ENCODE assay signal across 8 mouse cellular contexts in genomic region chr7:4150811-4151221, GRCm38 (mm10). TPM values are rescaled to one million over a fixed set of nuclear protein-coding genes. Genes with fewer than 3 reads are reported as not detected.
DNase-seq lines count a peak whose midpoint lies in the region; ATAC-seq lines count a peak whose summit lies in the region.

No protein-coding gene starts in this region.

- WGBS in liver, embryonic 15.5 days (ENCODE audit: insufficient replicate concordance): 5% methylated on average over 14 of the region's 14 CpGs
- 3% methylated on average over 14 of the region's 14 CpGs for WGBS in neural tube, embryonic 13.5 days

- H3K36me3 ChIP-seq in liver, embryonic 15.5 days (replicated peaks): peaks cover 22% of the 10 kb centered on the region
- peaks cover 26% of the 10 kb centered on the region for H3K36me3 ChIP-seq in neural tube, embryonic 13.5 days

- H3K27ac ChIP-seq in liver, embryonic 15.5 days (replicated peaks): peak overlapping the region; percentile 94; the same call in 1 of the 2 replicates
- no peak overlapping the region for H3K27ac ChIP-seq in neural tube, embryonic 13.5 days (replicated peaks)

- no peaks in the 10 kb centered on the region for H3K9me3 ChIP-seq in liver, embryonic 15.5 days (replicated peaks)
- no peaks in the 10 kb centered on the region for H3K9me3 ChIP-seq in neural tube, embryonic 13.5 days

- H3K4me3 ChIP-seq in liver, embryonic 15.5 days (replicated peaks): peak overlapping the region; percentile 88
- H3K4me3 ChIP-seq in neural tube, embryonic 13.5 days: peak overlapping the region; percentile 55

- H3K4me1 ChIP-seq in liver, embryonic 15.5 days (replicated peaks): peaks cover 56% of the 10 kb centered on the region
- peaks cover 35% of the 10 kb centered on the region for H3K4me1 ChIP-seq in neural tube, embryonic 13.5 days (replicated peaks)

- H3K4me2 ChIP-seq in liver, embryonic 15.5 days: peak overlapping the region; percentile 97
- H3K4me2 ChIP-seq in neural tube, embryonic 13.5 days: peak overlapping the region; percentile 73

- peaks cover 11% of the 10 kb centered on the region for H3K27me3 ChIP-seq in liver, embryonic 15.5 days
- peaks cover 42% of the 10 kb centered on the region for H3K27me3 ChIP-seq in neural tube, embryonic 13.5 days

- peak overlapping the region; percentile 76; the same call in 1 of the 2 replicates for H3K9ac ChIP-seq in liver, embryonic 15.5 days
- H3K9ac ChIP-seq in neural tube, embryonic 13.5 days: peak overlapping the region; percentile 76; the same call in 1 of the 2 replicates

- DNase-seq in right cerebral cortex, postnatal 10 days (ENCODE audit: low spot score in 2 of 2): peak; percentile 55 to 75
- DNase-seq in right cerebral cortex, postnatal 14 days: no peak
- peak; percentile 46 for DNase-seq in c-Kit-positive CD71-positive TER-119-negative erythroid progenitor cells, embryonic 14.5 days (ENCODE audit: low read depth)
- peak; percentile 91 for DNase-seq in kidney, adult 11 months
- no peak for DNase-seq in embryo, embryonic 10 days (ENCODE audit: low spot score)

- ATAC-seq in granulocyte monocyte progenitor cell, adult 5-6 weeks (replicated peaks; ENCODE audit: poor library complexity, severe bottlenecking): peak; percentile 45
- ATAC-seq in liver, embryonic 15.5 days (ENCODE audit: insufficient read depth): peak; percentile 56
- no peak for ATAC-seq in neural tube, embryonic 13.5 days (ENCODE audit: low read depth)

RNA-seq across cellular contexts. Expression of gene Leng9, which starts 0.6 kb away (rescaled TPM):
- total RNA-seq in granulocyte monocyte progenitor cell, adult 5-6 weeks (2014; fragmentation: Nextera tagmentation): 0.32 TPM in 1 of 2 replicates, not detected in the other
- 1.4 and 2.0 TPM in 2 replicates for total RNA-seq in granulocyte monocyte progenitor cell, adult 5-6 weeks (2017)
- 0.98 TPM in 2 replicates for polyA plus RNA-seq in liver, embryonic 15.5 days (2015; fragmentation: Nextera tagmentation; extraction: Ambion mirVana)
- polyA plus RNA-seq in neural tube, embryonic 13.5 days (2015; fragmentation: Nextera tagmentation; extraction: Ambion mirVana): 4.6 TPM in 2 replicates

RNA-seq across cellular contexts. Expression of gene Cdc42ep5, which starts 13.8 kb away (rescaled TPM):
- total RNA-seq in granulocyte monocyte progenitor cell, adult 5-6 weeks (2014; fragmentation: Nextera tagmentation): not detected in 2 replicates
- total RNA-seq in granulocyte monocyte progenitor cell, adult 5-6 weeks (2017): 0.21 TPM in 1 of 2 replicates, not detected in the other
- 6.1 and 6.3 TPM in 2 replicates for polyA plus RNA-seq in liver, embryonic 15.5 days (2015; fragmentation: Nextera tagmentation; extraction: Ambion mirVana)
- polyA plus RNA-seq in neural tube, embryonic 13.5 days (2015; fragmentation: Nextera tagmentation; extraction: Ambion mirVana): 8.6 and 8.9 TPM in 2 replicates

RNA-seq across cellular contexts. Expression of gene Leng8, which starts 14.0 kb away (rescaled TPM):
- total RNA-seq in granulocyte monocyte progenitor cell, adult 5-6 weeks (2014; fragmentation: Nextera tagmentation): 69.9 and 91.7 TPM in 2 replicates
- 18.0 and 26.4 TPM in 2 replicates for total RNA-seq in granulocyte monocyte progenitor cell, adult 5-6 weeks (2017)
- polyA plus RNA-seq in liver, embryonic 15.5 days (2015; fragmentation: Nextera tagmentation; extraction: Ambion mirVana): 20.1 and 25.2 TPM in 2 replicates
- polyA plus RNA-seq in neural tube, embryonic 13.5 days (2015; fragmentation: Nextera tagmentation; extraction: Ambion mirVana): 78.0 and 79.6 TPM in 2 replicates

RNA-seq across cellular contexts. Expression of gene Ttyh1, which starts 31.6 kb away (rescaled TPM):
- total RNA-seq in granulocyte monocyte progenitor cell, adult 5-6 weeks (2014; fragmentation: Nextera tagmentation): not detected in 2 replicates
- total RNA-seq in granulocyte monocyte progenitor cell, adult 5-6 weeks (2017): 0.09 and 0.52 TPM in 2 replicates
- 0.38 and 0.39 TPM in 2 replicates for polyA plus RNA-seq in liver, embryonic 15.5 days (2015; fragmentation: Nextera tagmentation; extraction: Ambion mirVana)
- polyA plus RNA-seq in neural tube, embryonic 13.5 days (2015; fragmentation: Nextera tagmentation; extraction: Ambion mirVana): 137 and 141 TPM in 2 replicates

Comparison
In these comparisons a context has a peak if more than half of its experiments do, and no peak if none do; other contexts are left out.
1. DNase-seq: peak in right cerebral cortex, postnatal 10 days (2 of 2), c-Kit-positive CD71-positive TER-119-negative erythroid progenitor cells, embryonic 14.5 days (single experiment) and kidney, adult 11 months (single experiment); none in right cerebral cortex, postnatal 14 days (single experiment) and embryo, embryonic 10 days (single experiment).